Mouse (Mus musculus): ENCODE results near the gene Crlf2.

The Crlf2 gene

DNA sequence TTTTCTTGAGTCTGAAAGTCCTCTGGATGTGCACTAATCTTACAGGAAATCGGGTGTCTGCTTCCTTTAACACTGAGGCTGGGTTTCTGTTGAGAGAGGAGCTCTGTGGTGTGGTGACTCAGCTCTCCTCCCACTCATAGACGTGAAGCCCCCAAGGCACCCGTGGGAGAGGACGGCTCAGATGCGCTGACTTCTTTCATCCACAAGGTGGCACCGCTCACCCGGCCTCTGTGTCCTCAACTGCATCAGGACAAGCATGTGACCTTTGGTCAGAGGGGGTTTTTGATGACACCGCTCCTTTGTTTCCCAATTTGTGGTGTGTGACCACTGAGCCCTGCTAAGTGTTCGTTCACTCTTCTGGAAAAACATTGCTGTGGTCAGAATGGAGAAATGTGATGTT is 10.1 kb downstream of the Crlf2 start:
- no peak for DNase-seq (ENCODE audit: low read depth, low spot score)

DNA sequence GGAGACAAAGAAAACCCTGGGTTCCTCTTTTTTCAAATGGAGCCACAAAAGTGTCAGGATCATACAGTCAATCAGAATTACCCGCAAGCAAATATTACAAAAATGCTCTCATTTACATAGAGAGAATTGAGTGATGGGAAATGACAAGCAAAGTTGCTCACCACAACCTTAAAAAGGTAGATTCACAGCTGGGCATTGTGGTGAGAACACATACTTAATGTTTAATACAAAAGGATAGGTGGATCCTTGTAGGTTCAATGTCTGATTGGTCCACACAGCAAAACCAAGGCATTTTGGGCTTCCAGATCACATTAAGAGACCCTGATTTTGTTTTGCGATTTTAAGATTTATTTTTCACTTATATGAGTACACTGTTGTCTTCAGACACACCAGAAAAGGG is 11.7 kb downstream of the Crlf2 start:
- DNase-seq (ENCODE audit: low read depth, low spot score) = no peak

DNA sequence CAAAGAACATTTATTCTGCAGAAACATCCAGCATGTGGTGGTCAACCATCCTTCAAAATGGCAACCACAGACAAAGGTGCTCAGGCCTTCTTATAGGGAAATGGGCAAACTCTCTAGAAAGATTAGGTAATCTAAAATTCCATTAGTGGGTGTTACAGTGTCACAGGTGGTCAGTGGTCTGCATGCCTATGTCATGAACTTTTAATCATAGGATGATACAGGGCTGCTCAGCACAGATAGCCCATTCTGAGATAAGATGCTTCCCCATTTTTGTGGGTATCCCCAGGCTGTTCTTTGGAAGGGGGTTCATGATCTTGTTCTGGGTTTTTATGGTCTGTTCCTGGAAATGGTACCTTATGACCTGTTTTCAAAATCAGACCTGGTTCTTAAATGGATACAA is 49.1 kb downstream of the Crlf2 start:
- no peak for DNase-seq (ENCODE audit: low read depth, low spot score)

DNA sequence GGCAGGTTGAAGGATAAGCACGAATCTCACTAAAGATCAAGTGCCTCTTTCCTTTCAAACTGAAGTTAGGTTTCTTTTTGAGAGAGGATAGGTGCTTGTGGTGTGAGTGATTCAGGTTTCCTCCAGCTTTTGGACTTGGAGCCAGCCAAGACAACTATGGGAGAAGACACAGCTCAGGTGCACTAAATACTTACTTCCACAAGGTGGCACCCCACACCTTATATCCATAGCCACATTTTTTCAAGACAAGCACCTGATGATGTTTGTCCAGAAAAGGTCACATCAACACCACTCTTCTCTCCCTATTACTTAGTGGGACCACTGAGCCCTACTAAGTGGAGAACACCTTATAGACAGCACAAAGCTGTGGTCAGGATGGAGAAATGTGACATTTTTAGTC is 52.1 kb downstream of the Crlf2 start:
- no peak for DNase-seq (ENCODE audit: low read depth, low spot score)

Data from skeletal muscle tissue, adult 2 months (tissue).